Mouse (Mus musculus) kidney, postnatal 0 days (tissue): ENCODE data around the gene Pex7. TPM values are rescaled to one million over a fixed set of nuclear protein-coding genes. Genes with fewer than 3 reads are reported as not detected.
A peak's percentile ranks its signal among the peaks of the same experiment; 100 is the strongest.

ENCODE experiments used
- ATAC-seq: fragments of 200-750 bp; cut with Nextera tagmentation; replicated peaks from 2 replicates; pipeline ENCODE4 v1.8.0; 2017; ENCODE audit warnings: low read depth, moderate number of reproducible peaks, moderate TSS enrichment, moderate library complexity; ENCODE audit not compliant: low FRiP score
- DNase-seq: peaks from one replicate; pipeline ENCODE4 v3.0.0-alpha.2; 2016; ENCODE audit warnings: low spot score
- H3K27ac ChIP-seq: fragments of 300-500 bp; sonication (generic); 2 replicates; pipeline ENCODE4 v1.5.1; 2014; ENCODE audit warnings: mild to moderate bottlenecking
- H3K27me3 ChIP-seq: fragments of 300-500 bp; sonication (generic); 2 replicates; pipeline ENCODE4 v1.6.1; 2014; ENCODE audit warnings: low read length, mixed read lengths; ENCODE audit not compliant: insufficient read depth
- H3K36me3 ChIP-seq: fragments of 300-500 bp; sonication (generic); 2 replicates; pipeline ENCODE4 v1.6.1; 2014; ENCODE audit warnings: low read length, mixed read lengths; ENCODE audit not compliant: insufficient read depth
- H3K4me1 ChIP-seq: fragments of 300-500 bp; sonication (generic); replicated peaks from 2 replicates; pipeline ENCODE4 v1.6.1; 2014; ENCODE audit warnings: antibody characterized with exemption, low read length, mixed read lengths; ENCODE audit not compliant: insufficient read depth
- H3K4me2 ChIP-seq: fragments of 300-500 bp; sonication (generic); 2 replicates; pipeline ENCODE4 v1.6.1; 2014; ENCODE audit warnings: mild to moderate bottlenecking, low read length, moderate library complexity, mixed read lengths
- H3K4me3 ChIP-seq: fragments of 300-500 bp; sonication (generic); replicated peaks from 2 replicates; pipeline ENCODE4 v1.5.1; 2014; ENCODE audit warnings: low read depth, low read length
- H3K9ac ChIP-seq: fragments of 300-500 bp; sonication (generic); 2 replicates; pipeline ENCODE4 v1.6.1; 2014; ENCODE audit warnings: low read depth, low read length
- H3K9me3 ChIP-seq: fragments of 300-500 bp; sonication (generic); replicated peaks from 2 replicates; pipeline ENCODE4 v1.6.1; 2016; ENCODE audit warnings: low read length, inconsistent platforms, mixed read lengths
- CTCF ChIP-seq: IDR thresholded peaks from 2 replicates; pipeline ENCODE4 v1.5.1; 2016; ENCODE audit warnings: antibody characterized with exemption, low read depth, mild to moderate bottlenecking, moderate library complexity
- WGBS: fragments of 180-500 bp; shearing (Covaris S2); extraction: QIAGEN DNeasy Blood & Tissue Kit; methylation state at CpG from one replicate; pipeline ENCODE4 v1.1.7; 2014; 5-methylcytosine and 5-hydroxymethylcytosine counted together
- polyA plus RNA-seq: library from polyadenylated mRNA; unstranded; fragments of >200 nt; fragmentation: Nextera tagmentation; extraction: Ambion mirVana; gene quantifications from 2 replicates; pipeline ENCODE4 v1.2.1, GENCODE M21; 2015

Gene Pex7
- polyA plus RNA-seq, 1 experiment from 2014 or later = 64.8 TPM

GRCm38 (mm10) chr10:19831072-19831849, 76.2 kb downstream of the Pex7 start:
- H3K4me2 ChIP-seq = no peak overlapping the region
- no peak for DNase-seq
- H3K4me1 ChIP-seq = no peaks in the 10 kb centered on the region
- no peak for TF ChIP-seq CTCF
- no peak for ATAC-seq
- H3K9me3 ChIP-seq = no peaks in the 10 kb centered on the region
- H3K9ac ChIP-seq = no peak overlapping the region
- no peaks in the 10 kb centered on the region for H3K27me3 ChIP-seq
- no peaks in the 10 kb centered on the region for H3K36me3 ChIP-seq
- no peak overlapping the region for H3K4me3 ChIP-seq
- H3K27ac ChIP-seq = no peak overlapping the region
- WGBS = 79% methylated on average over 5 of the region's 5 CpGs

- Histone ChIP-seq H3K9me3 (no peaks in the 10 kb centered on the region), H3K9ac (no peak overlapping the region), H3K36me3 (no peaks in the 10 kb centered on the region), H3K4me3 (no peak overlapping the region), H3K27me3 (no peaks in the 10 kb centered on the region), H3K27ac (no peak overlapping the region), H3K4me1 (no peaks in the 10 kb centered on the region), H3K4me2 (no peak overlapping the region)
- ATAC-seq (no peak), DNase-seq (no peak)
- 66% methylated on average over 3 of the region's 3 CpGs for WGBS
- no peak for TF ChIP-seq CTCF
These were observed 86.5 kb downstream of the Pex7 start for GRCm38 (mm10) chr10:19820986-19821385.

GRCm38 (mm10) chr10:19818723-19819355, 88.7 kb downstream of the Pex7 start:
- ATAC-seq = no peak
- H3K9ac ChIP-seq = no peak overlapping the region
- WGBS = 66% methylated on average over 16 of the region's 16 CpGs
- no peaks in the 10 kb centered on the region for H3K9me3 ChIP-seq
- no peak overlapping the region for H3K4me3 ChIP-seq
- H3K4me2 ChIP-seq = no peak overlapping the region
- no peaks in the 10 kb centered on the region for H3K36me3 ChIP-seq
- no peak overlapping the region for H3K27ac ChIP-seq
- TF ChIP-seq CTCF = no peak
- H3K27me3 ChIP-seq = no peaks in the 10 kb centered on the region
- H3K4me1 ChIP-seq = no peaks in the 10 kb centered on the region
- DNase-seq = no peak

DNA sequence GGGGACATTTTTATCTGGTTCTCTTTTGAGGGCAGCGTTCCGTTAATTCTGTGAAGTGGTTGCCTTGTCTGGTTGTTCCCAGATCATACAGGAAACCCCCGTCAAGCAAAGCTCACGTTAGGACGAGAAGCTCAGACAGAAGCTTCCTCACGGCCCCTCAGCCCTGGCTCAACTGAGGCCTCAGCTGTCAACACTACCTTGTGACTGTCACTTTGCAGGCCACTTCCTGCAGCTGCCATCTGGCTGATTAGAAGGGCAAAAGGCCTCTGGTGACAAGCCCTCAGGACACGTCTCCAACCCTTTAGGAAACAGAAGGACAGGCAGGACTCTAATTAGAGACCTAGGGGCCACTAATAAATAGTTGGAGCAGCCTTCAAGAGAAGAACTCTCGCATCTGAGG, 92.1 kb downstream of the Pex7 start:
- Histone ChIP-seq H3K36me3 (no peaks in the 10 kb centered on the region), H3K9me3 (no peaks in the 10 kb centered on the region), H3K4me3 (no peak overlapping the region), H3K4me1 (no peaks in the 10 kb centered on the region), H3K9ac (no peak overlapping the region), H3K27ac (no peak overlapping the region), H3K4me2 (no peak overlapping the region), H3K27me3 (no peaks in the 10 kb centered on the region)
- DNase-seq (no peak), ATAC-seq (no peak)
- TF ChIP-seq CTCF = no peak
- WGBS = 28% methylated on average over 8 of the region's 8 CpGs

- Histone ChIP-seq H3K27ac (no peak overlapping the region), H3K4me3 (no peak overlapping the region), H3K9ac (no peak overlapping the region), H3K27me3 (no peaks in the 10 kb centered on the region), H3K9me3 (no peaks in the 10 kb centered on the region), H3K36me3 (no peaks in the 10 kb centered on the region), H3K4me1 (no peaks in the 10 kb centered on the region), H3K4me2 (no peak overlapping the region)
- WGBS = 62% methylated on average over 9 of the region's 9 CpGs
- DNase-seq (peak; percentile 9), ATAC-seq (no peak)
- peak; percentile 58 for TF ChIP-seq CTCF
These were observed 95.9 kb downstream of the Pex7 start for GRCm38 (mm10) chr10:19811436-19812172.

DNA sequence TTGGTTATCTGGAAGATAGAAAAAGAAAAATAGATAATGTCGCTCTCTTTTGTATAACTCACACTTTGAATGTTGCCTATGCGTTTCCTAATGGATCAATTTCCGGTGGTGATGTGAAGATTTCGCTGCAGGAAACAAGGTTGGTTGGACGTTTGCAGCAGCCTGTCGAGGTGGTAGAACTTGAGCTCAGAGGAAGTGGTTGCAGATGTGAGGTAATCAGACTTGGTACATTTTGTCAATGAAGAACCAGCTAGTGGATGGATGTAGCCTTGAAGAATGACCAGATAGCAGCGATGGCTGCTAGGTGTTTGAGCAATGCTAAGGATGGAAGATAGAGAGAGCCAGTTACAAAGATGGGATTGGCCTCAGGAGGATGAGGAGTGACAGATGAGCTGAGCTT, 102.7 kb downstream of the Pex7 start:
- 81% methylated on average over 7 of the region's 7 CpGs for WGBS
- Histone ChIP-seq H3K27ac (no peak overlapping the region), H3K4me1 (no peaks in the 10 kb centered on the region), H3K36me3 (no peaks in the 10 kb centered on the region), H3K9ac (no peak overlapping the region), H3K4me3 (no peak overlapping the region), H3K4me2 (no peak overlapping the region), H3K9me3 (no peaks in the 10 kb centered on the region), H3K27me3 (no peaks in the 10 kb centered on the region)
- TF ChIP-seq CTCF = no peak
- ATAC-seq (no peak), DNase-seq (no peak)

Other genes with a start within 250 kb of the Pex7 start
- gene Il20ra, start 195.1 kb downstream of the Pex7 start, polyA plus RNA-seq = 0.11 TPM in 1 of 2 replicates, not detected in the other
- 0.07 and 0.11 TPM in 2 replicates for gene Slc35d3, start 56.2 kb downstream of the Pex7 start, polyA plus RNA-seq
- 2.2 and 3.0 TPM in 2 replicates for gene Map3k5, start 26.8 kb upstream of the Pex7 start, polyA plus RNA-seq
- gene Map7, start 240.8 kb upstream of the Pex7 start, polyA plus RNA-seq = 31.2 and 35.4 TPM in 2 replicates